Mouse (Mus musculus) ES-Bruce4 (cell line): ENCODE measurements around the gene Clstn2.

Source experiments
- CTCF ChIP-seq: IDR thresholded peaks from one replicate; pipeline ENCODE4 v1.8.1; 2011; ENCODE audit warnings: low read depth, low read length
- EP300 ChIP-seq: IDR thresholded peaks from 2 replicates; pipeline ENCODE4 v1.6.1; 2011; ENCODE audit warnings: low read depth, low read length; ENCODE audit not compliant: insufficient read depth
- POLR2A ChIP-seq: IDR thresholded peaks from one replicate; pipeline ENCODE4 v1.8.1; 2011; ENCODE audit warnings: low read length; ENCODE audit not compliant: insufficient read depth

DNA sequence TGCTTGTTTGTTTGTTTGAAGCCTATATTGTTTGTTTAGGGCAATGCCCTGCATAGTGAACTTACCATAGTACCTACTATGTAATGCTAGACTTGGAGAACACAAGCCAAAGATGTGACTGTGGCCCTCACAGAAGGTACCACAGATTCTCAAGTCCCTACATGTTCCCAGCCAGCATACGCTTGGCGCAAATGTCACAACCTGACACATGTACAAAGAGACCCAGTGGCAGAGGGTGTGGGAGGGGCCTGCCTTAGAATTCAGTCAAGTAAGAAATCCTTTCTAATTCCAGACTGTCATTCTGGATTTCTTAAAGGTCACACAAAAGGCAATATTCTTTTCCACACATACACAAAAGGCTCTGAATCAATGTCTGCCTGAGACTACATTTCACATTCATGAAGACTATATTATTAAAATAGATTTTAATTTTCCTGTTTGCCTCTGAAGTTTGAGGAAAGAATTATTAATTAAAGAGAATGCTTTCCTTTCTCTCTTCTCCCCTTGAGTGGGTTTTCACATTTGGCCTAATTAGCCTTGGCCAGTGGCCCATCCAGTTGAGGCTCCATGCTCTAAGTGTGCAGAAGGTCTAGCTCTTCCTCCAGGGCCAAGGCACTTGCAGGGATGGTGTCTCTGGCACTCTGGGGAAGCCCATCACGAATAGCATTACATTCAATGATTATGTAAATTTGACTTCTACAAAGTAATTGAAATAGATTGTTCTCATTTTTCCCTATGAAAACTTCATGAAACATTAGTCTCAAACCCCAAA, 305.1 kb downstream of the Clstn2 start:
- no peak for TF ChIP-seq POLR2A
- no peak for TF ChIP-seq CTCF
- no peak for TF ChIP-seq EP300
